Mouse (Mus musculus) heart, embryonic 13.5 days (tissue): Measurements from ENCODE around the gene 6030468B19Rik. TPM values are rescaled to one million over a fixed set of nuclear protein-coding genes. Genes with fewer than 3 reads are reported as not detected.

Experiments
- ATAC-seq: fragments of 200-750 bp; cut with Nextera tagmentation; 2 replicates; pipeline ENCODE4 v1.8.0; 2017; ENCODE audit warnings: moderate TSS enrichment; ENCODE audit not compliant: insufficient number of reproducible peaks, low FRiP score, low TSS enrichment; ENCODE audit errors: extremely low read depth
- H3K27ac ChIP-seq: fragments of 300-500 bp; sonication (generic); replicated peaks from 2 replicates; pipeline ENCODE4 v1.5.1; 2015; ENCODE audit warnings: moderate library complexity, mild to moderate bottlenecking, inconsistent platforms
- H3K27me3 ChIP-seq: fragments of 300-500 bp; sonication (generic); replicated peaks from 2 replicates; pipeline ENCODE4 v1.6.1; 2015; ENCODE audit warnings: mild to moderate bottlenecking, inconsistent platforms
- H3K36me3 ChIP-seq: fragments of 300-500 bp; sonication (generic); 2 replicates; pipeline ENCODE4 v1.6.1; 2015; ENCODE audit warnings: mild to moderate bottlenecking, inconsistent platforms
- H3K4me1 ChIP-seq: fragments of 300-500 bp; sonication (generic); 2 replicates; pipeline ENCODE4 v1.6.1; 2015; ENCODE audit warnings: inconsistent platforms
- H3K4me2 ChIP-seq: fragments of 300-500 bp; sonication (generic); 2 replicates; pipeline ENCODE4 v1.6.1; 2015; ENCODE audit warnings: inconsistent platforms, mild to moderate bottlenecking, moderate library complexity
- H3K4me3 ChIP-seq: fragments of 300-500 bp; sonication (generic); 2 replicates; pipeline ENCODE4 v1.5.1; 2015; ENCODE audit warnings: moderate library complexity, mild to moderate bottlenecking, inconsistent platforms
- H3K9ac ChIP-seq: fragments of 300-500 bp; sonication (generic); 2 replicates; pipeline ENCODE4 v1.6.1; 2015; ENCODE audit warnings: inconsistent platforms, mild to moderate bottlenecking, moderate library complexity
- H3K9me3 ChIP-seq: fragments of 300-500 bp; sonication (generic); 2 replicates; pipeline ENCODE4 v1.6.1; 2016; ENCODE audit warnings: inconsistent platforms
- WGBS: fragments of 180-500 bp; shearing (Covaris S2); methylation state at CpG from one replicate; pipeline ENCODE4 v1.1.7; 2015; ENCODE audit warnings: mixed read lengths; 5-methylcytosine and 5-hydroxymethylcytosine counted together
- polyA plus RNA-seq: library from polyadenylated mRNA; unstranded; fragments of >200 nt; fragmentation: Nextera tagmentation; extraction: Ambion mirVana; gene quantifications from 2 replicates; pipeline ENCODE4 v1.2.1, GENCODE M21; 2015

The 6030468B19Rik gene
- polyA plus RNA-seq, 1 experiment from 2014 or later, result 1.3 TPM

DNA sequence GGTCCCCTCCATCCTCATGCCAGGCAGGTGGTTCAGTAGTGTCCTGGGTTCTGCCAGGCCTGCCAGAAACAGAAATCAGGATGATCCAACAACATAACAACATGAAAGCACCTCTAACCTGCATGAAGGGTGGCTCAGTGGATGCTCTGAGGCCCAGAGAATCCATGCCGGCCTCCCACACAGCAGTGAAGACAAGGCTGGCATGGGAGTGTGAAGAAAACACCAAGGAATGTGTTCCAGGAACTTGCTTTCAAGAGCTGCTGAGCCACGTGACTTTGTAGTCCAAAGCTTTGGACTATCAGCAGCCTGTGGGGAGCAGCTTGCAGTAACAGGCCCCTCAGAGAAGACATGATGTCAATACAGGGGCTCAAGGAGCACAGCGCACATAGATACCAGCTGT is 31.2 kb upstream of the 6030468B19Rik start:
- Histone ChIP-seq H3K27me3 (no peaks in the 10 kb centered on the region), H3K9me3 (no peaks in the 10 kb centered on the region), H3K4me1 (peaks cover 21% of the 10 kb centered on the region), H3K36me3 (peaks cover 84% of the 10 kb centered on the region), H3K4me2 (no peak overlapping the region), H3K27ac (no peak overlapping the region), H3K9ac (no peak overlapping the region), H3K4me3 (no peak overlapping the region)
- WGBS, result 68% methylated on average over 3 of the region's 3 CpGs
- ATAC-seq, result no peak

DNA sequence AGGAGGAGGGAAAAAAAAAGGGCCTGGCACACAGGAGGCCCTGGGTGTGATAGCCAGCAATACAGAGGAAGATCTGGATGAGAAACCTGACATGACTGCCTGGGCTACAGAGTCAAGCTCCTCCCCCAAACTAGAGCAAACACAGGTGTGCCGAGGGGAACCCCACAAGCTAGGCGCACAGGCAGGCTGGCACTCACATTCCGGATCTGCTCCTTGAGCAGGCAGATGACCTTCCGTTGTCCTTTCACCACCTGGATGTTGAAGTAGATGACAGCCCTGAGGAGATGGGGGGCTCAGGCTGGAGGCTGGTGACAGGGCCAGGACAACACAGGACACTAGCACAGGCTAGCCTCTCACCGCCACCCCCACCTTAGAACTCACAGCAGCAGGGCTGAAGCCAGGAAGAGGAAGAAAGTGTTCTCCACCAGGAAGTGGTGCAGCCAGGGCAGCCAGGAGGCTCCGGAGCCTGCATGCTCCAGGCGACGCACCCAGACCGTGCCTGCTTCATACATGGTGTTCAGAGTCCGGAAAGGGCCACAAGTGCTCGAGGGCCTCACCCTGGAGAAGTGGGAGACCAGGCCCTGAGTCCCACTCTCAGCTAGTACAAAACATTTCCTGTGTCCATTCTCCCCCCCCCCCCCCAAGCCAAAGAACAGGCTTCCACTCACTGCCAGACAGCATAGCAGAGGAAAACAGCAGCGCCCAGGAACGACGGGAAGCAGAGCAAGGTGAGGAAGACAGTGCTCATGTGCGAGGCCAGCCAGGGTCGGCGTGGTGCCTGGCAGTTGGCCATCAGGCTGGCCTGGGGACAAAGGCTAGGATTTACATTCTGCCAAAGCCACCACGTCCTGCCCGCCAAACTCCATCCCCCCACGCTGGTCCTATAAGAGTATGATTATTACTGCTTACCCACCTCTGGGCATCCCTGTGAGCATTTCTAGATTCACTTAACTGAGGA is 28.5 kb upstream of the 6030468B19Rik start:
- H3K27me3 ChIP-seq, result no peaks in the 10 kb centered on the region
- no peak for ATAC-seq
- no peak overlapping the region for H3K4me3 ChIP-seq
- H3K4me1 ChIP-seq, result peaks cover 21% of the 10 kb centered on the region
- no peak overlapping the region for H3K9ac ChIP-seq
- no peak overlapping the region for H3K4me2 ChIP-seq
- peaks cover 88% of the 10 kb centered on the region for H3K36me3 ChIP-seq
- 76% methylated on average over 20 of the region's 20 CpGs for WGBS
- no peak overlapping the region for H3K27ac ChIP-seq
- no peaks in the 10 kb centered on the region for H3K9me3 ChIP-seq

DNA sequence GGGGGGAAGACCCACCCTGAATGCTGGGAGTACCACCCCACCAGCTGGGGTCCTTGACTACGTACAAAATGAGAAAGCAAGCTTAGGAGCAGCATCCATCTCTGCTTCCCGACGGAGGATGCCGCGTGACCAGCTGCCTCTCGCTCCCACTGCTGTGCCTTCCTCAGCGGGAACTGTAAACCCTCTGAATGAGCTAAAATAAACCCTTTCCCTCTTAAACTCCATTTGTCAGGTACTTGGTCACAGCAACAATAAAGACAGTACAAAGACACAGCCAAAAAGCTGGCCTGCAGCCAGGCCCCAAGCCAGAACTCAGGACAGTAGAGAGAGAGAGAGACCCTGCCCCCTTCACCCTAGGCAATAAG is 27.8 kb upstream of the 6030468B19Rik start:
- no peak for ATAC-seq
- peaks cover 21% of the 10 kb centered on the region for H3K4me1 ChIP-seq
- 93% methylated on average over 7 of the region's 7 CpGs for WGBS
- H3K27ac ChIP-seq, result no peak overlapping the region
- H3K4me2 ChIP-seq, result no peak overlapping the region
- no peak overlapping the region for H3K4me3 ChIP-seq
- no peaks in the 10 kb centered on the region for H3K9me3 ChIP-seq
- no peaks in the 10 kb centered on the region for H3K27me3 ChIP-seq
- H3K36me3 ChIP-seq, result peaks cover 87% of the 10 kb centered on the region
- no peak overlapping the region for H3K9ac ChIP-seq

DNA sequence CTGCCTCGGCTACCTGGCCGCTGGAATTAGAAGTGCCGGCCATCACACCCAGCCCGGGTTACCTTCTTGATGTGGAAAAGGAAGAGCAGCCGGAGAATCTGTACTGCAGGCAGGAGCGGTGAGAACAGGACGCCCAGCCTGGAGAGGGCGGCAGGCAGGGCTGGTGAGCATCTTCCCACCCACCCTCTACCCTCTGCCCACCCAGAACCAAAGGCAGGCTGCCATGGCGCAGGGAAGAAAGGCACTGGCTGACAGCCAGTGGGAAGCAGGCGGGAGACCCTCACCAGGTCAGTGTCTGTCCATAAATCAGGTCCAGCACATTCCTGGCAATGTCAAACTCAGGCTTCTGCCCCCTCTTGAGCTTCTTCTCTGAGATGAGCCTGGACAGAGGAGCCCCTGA is 27.1 kb upstream of the 6030468B19Rik start:
- no peak for ATAC-seq
- 86% methylated on average over 10 of the region's 10 CpGs for WGBS

DNA sequence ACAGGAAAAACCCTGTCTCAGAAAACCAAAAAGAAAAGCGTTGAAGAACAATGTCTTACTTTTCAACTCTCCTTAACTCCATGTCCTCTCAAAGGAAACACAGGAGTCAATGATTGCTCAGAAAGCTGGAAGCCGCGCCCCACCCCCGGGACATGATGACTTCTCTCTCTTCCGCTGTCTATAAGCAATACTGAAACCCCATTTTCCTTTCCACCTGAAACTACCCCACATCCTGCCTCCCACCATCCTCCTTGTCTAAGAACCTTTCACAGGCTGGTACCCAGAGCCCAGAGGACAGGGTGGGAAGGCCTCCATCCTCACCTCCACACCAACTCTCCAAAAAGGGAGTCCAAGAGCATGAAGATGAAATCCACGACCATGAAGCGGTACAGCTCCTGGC is 25.1 kb upstream of the 6030468B19Rik start:
- no peak overlapping the region for H3K9ac ChIP-seq
- no peak for ATAC-seq
- no peak overlapping the region for H3K4me2 ChIP-seq
- peaks cover 13% of the 10 kb centered on the region for H3K4me1 ChIP-seq
- H3K9me3 ChIP-seq, result no peaks in the 10 kb centered on the region
- H3K4me3 ChIP-seq, result no peak overlapping the region
- no peaks in the 10 kb centered on the region for H3K27me3 ChIP-seq
- H3K36me3 ChIP-seq, result peaks cover 87% of the 10 kb centered on the region
- no peak overlapping the region for H3K27ac ChIP-seq
- 93% methylated on average over 7 of the region's 7 CpGs for WGBS

More for the DNA sequence above, 27.1 kb upstream of the 6030468B19Rik start:
- peaks cover 21% of the 10 kb centered on the region for H3K4me1 ChIP-seq
- H3K9me3 ChIP-seq, result no peaks in the 10 kb centered on the region
- no peaks in the 10 kb centered on the region for H3K27me3 ChIP-seq
- no peak overlapping the region for H3K4me3 ChIP-seq
- no peak overlapping the region for H3K9ac ChIP-seq
- no peak overlapping the region for H3K4me2 ChIP-seq
- H3K27ac ChIP-seq, result no peak overlapping the region
- H3K36me3 ChIP-seq, result peaks cover 87% of the 10 kb centered on the region

DNA sequence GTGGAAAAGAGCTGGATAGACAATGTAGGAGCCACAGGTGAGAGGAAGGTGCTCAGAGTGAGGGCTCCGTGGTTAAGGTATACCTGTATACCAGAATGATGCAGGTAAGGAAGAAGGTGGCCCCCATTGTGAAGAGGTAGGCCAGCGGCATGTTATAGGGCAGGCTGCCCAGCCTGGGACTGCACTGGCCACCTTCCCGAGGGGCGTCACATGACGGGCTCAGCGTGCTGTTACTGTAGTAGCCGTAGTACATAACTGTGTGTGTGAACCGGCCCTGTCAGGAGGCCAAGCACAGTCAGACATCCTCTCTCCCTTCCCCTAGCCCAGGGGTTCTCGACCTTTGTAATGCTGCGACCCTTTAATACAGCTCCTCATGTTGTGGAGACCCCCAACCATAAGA is 22.5 kb upstream of the 6030468B19Rik start:
- H3K4me2 ChIP-seq, result no peak overlapping the region
- no peak overlapping the region for H3K4me3 ChIP-seq
- WGBS, result 85% methylated on average over 10 of the region's 10 CpGs
- H3K9ac ChIP-seq, result no peak overlapping the region
- peaks cover 78% of the 10 kb centered on the region for H3K36me3 ChIP-seq
- no peaks in the 10 kb centered on the region for H3K9me3 ChIP-seq
- no peaks in the 10 kb centered on the region for H3K27me3 ChIP-seq
- peaks cover 26% of the 10 kb centered on the region for H3K4me1 ChIP-seq
- no peak for ATAC-seq
- no peak overlapping the region for H3K27ac ChIP-seq

DNA sequence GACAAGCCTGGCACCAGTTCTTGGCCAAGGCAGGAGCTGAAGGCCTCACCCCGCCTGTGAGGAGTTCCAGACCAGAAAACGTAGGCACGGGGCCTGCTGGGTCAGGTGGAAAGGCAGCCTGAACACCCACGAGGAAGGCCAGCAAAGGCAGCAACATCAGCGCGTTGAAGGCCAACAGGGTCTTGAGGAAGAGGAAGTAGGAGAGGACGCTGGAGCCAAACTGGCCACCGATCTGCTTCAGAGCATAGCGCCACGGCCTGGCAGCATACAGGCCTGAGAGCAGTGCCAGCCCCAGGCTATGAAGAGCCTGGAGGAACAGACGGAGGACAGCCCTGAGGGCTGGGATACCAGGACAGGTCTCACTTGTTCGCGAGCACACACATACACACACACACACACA is 21.9 kb upstream of the 6030468B19Rik start:
- Histone ChIP-seq H3K9ac (no peak overlapping the region), H3K27me3 (no peaks in the 10 kb centered on the region), H3K4me2 (no peak overlapping the region), H3K4me1 (peaks cover 32% of the 10 kb centered on the region), H3K27ac (no peak overlapping the region), H3K4me3 (no peak overlapping the region), H3K36me3 (peaks cover 73% of the 10 kb centered on the region), H3K9me3 (no peaks in the 10 kb centered on the region)
- 88% methylated on average over 12 of the region's 13 CpGs for WGBS
- ATAC-seq, result no peak

DNA sequence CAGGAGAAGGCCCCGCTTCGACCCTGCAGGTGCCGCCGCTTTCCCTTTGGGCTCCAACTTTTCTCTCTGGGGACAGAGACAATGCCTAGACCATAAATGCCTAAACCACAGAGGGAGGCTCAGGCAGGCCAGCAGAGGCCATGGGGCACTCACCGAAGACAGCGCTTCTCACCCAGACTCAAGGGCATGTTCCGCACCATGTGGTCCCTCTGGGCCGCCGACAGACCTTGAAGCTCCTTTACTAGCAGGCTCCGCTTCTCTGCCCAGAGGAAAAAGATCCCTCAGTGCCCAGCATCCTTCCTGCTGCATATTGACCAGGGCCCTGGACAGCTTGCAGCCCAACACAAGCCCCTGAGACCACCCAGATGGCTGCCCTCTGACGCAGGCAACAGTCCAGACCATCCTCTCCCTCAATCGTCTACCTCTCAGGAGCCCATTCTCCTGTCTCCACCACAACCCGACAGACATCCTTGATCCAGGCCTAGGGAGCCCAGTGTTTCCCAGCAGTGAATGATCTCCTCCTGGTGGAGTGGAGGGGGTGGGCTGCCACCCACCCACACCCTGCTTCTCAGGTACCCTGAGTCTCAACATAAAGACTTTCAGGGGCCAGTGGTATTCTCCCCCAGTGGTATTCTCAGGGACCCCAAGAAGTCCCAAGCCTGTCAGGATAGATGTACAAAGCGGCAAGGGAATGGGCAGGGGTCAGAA is 21.2 kb upstream of the 6030468B19Rik start:
- WGBS, result 86% methylated on average over 14 of the region's 14 CpGs
- Histone ChIP-seq H3K9me3 (no peaks in the 10 kb centered on the region), H3K4me2 (no peak overlapping the region), H3K36me3 (peaks cover 68% of the 10 kb centered on the region), H3K27ac (no peak overlapping the region), H3K27me3 (no peaks in the 10 kb centered on the region), H3K9ac (no peak overlapping the region), H3K4me1 (peaks cover 39% of the 10 kb centered on the region), H3K4me3 (no peak overlapping the region)
- ATAC-seq, result no peak

DNA sequence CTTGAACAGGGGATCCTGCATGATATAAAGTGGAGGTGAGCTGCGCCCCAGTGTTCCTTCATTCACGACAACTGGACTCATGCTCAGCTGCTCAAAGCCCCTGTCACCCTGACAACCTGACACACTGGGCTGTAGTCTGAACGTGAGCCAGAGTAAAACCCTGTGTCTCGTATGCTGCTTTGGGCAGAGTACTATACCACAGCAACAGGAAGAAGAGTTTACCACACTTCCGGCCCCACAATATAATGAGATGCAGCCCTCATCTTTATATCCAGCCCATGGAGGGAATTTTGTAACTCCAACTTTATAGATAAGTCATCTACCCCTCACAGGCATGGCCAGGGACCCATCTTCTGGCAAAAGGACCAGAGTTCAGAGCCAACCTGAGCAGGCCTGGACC is 20.3 kb upstream of the 6030468B19Rik start:
- Histone ChIP-seq H3K4me2 (no peak overlapping the region), H3K36me3 (peaks cover 59% of the 10 kb centered on the region), H3K9ac (no peak overlapping the region), H3K9me3 (no peaks in the 10 kb centered on the region), H3K27me3 (no peaks in the 10 kb centered on the region), H3K4me3 (no peak overlapping the region), H3K4me1 (peaks cover 48% of the 10 kb centered on the region), H3K27ac (no peak overlapping the region)
- ATAC-seq, result no peak
- 89% methylated on average over 5 of the region's 5 CpGs for WGBS

DNA sequence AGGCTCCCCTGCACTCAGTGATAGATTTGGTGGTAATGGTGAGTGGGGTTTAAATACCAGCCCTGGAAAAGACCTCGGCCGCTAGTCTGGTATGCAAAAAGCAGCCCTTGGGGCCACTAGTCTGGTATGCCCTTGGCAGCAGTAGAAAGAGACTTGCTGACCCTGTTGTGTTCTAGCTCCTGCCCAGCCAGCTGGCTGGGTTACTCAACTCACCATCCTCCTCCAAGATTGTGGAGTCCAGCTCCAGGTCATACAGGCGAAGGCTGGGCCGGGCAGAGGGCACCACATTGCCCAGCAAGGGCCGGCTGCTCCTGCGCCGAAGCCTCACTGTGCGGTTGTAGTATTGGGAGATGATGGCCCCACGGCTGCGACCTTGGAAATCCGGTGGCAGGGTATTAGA is 19.4 kb upstream of the 6030468B19Rik start:
- Histone ChIP-seq H3K27ac (no peak overlapping the region), H3K4me1 (peaks cover 57% of the 10 kb centered on the region), H3K9ac (0 out of 2 replicates have a peak overlapping the region, but pooled peaks have one; percentile 3), H3K27me3 (no peaks in the 10 kb centered on the region), H3K4me3 (peak overlapping the region; percentile 62; the same call in 1 of the 2 replicates), H3K9me3 (no peaks in the 10 kb centered on the region), H3K36me3 (peaks cover 50% of the 10 kb centered on the region), H3K4me2 (peak overlapping the region; percentile 100)
- 90% methylated on average over 11 of the region's 11 CpGs for WGBS
- no peak for ATAC-seq

DNA sequence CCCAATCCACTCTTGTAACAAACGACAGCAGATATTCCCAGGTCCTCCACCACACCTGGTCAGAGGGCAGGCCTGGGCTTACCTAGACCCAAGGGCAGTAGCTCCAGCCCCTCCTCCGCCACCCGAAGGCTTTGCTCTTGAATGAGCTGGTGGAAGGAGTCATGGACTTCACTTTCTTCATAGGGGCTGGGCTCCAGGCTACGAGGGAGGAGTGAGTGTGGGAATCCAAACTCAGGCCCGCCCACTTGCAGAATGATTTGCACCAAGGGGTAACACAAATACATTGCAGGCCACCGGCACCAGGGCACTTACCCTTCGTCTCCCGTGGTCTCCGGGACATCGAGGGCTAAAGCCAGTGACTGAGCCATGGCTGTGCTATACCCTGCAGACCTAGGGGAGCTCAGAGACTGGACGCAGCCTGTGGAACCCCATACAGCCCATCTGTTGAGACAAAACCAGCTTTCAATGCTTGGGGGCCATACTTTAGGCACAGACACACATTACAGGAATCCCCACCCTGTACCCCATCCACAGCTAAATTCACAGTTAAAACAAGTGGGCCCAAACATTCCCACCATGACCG is 18.5 kb upstream of the 6030468B19Rik start:
- ATAC-seq, result no peak
- H3K4me1 ChIP-seq, result peaks cover 66% of the 10 kb centered on the region
- 48% methylated on average over 12 of the region's 12 CpGs for WGBS

More for the DNA sequence above, 18.5 kb upstream of the 6030468B19Rik start:
- H3K27me3 ChIP-seq, result 0 out of 2 replicates have a peak, but pooled peaks cover 7% of the 10 kb centered on the region
- H3K36me3 ChIP-seq, result peaks cover 41% of the 10 kb centered on the region
- H3K27ac ChIP-seq, result peak overlapping the region; percentile 97
- peak overlapping the region; percentile 62 for H3K4me3 ChIP-seq
- peak overlapping the region; percentile 89 for H3K9ac ChIP-seq
- H3K9me3 ChIP-seq, result no peaks in the 10 kb centered on the region
- H3K4me2 ChIP-seq, result peak overlapping the region; percentile 100
